Comparison of ENCODE assay signal across 8 mouse cellular contexts in the genomic region with DNA sequence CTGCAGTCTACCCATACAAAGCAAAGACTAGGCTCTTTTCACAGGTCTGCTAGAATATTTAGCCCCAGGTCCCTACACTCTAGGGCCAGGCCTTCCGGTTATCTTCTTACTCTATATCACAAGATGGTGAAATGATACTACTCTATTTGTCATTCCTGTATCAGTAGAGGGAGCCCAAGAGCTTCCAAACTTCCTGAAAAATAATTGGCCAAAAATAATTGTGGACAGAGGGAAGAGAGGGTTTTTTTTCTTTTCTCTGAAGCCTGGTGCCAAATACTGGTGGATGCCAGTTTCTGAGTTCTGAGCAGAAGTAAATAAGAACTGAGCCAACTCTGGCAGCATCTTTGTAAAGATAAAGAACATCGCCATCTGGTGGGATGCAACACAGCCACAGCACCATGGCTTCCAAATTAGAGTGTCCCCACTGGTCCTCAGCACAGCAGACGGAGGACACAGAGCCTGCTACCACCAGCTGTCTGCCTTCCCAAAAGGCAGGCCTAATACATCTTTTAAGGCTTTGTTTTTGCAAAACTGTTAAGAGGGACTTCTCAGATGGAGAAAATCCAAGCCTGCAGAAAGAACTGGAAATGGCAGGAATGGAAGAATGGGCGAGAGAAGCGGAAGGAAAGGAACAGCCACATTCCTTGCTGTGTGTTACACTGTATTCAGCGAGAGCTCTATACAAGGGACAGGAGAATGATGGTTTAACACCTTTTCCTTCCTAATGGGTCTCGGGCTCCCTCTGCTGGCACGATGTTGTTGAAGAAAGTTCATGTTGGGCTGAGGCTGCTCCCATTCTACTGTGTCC.
DNase-seq lines count a peak whose midpoint lies in the region; ATAC-seq lines count a peak whose summit lies in the region.

No protein-coding gene starts in this region.

- H3K36me3 ChIP-seq in midbrain, embryonic 10.5 days, result peaks cover 6% of the 10 kb centered on the region; the same call in 1 of the 2 replicates

- no peaks in the 10 kb centered on the region for H3K27me3 ChIP-seq in midbrain, embryonic 10.5 days (ENCODE audit: low read depth, poor library complexity, severe bottlenecking)

- no peak overlapping the region for H3K4me3 ChIP-seq in midbrain, embryonic 10.5 days

- 40% methylated on average over 8 of the region's 8 CpGs for WGBS in midbrain, embryonic 10.5 days

- no peaks in the 10 kb centered on the region for H3K4me1 ChIP-seq in midbrain, embryonic 10.5 days

- H3K27ac ChIP-seq in midbrain, embryonic 10.5 days (replicated peaks), result no peak overlapping the region; the same call in 1 of the 2 replicates

- H3K9me3 ChIP-seq in midbrain, embryonic 10.5 days (replicated peaks), result no peaks in the 10 kb centered on the region

- DNase-seq in Muller cell, postnatal 12 days (ENCODE audit: inconsistent ontology term), result peak; percentile 86
- peak; percentile 74 for DNase-seq in cerebellum, adult 11-12 months
- DNase-seq in forelimb bud, embryonic 11.5 days (ENCODE audit: low read depth, low spot score), result peak; percentile 72
- DNase-seq in hindlimb bud, embryonic 11.5 days (ENCODE audit: extremely low spot score, low read depth, low spot score), result peak; percentile 61
- DNase-seq in left cerebral cortex, adult 18-20 months (ENCODE audit: low spot score in 2 of 2), result peak; percentile 87 to 90
- peak; percentile 73 for DNase-seq in midbrain, embryonic 10.5 days (ENCODE audit: low spot score)
- DNase-seq in skeletal muscle tissue, adult 2 months (ENCODE audit: low read depth, low spot score), result peak; percentile 14

- ATAC-seq in erythroid progenitor cell, adult 5-6 weeks (replicated peaks; ENCODE audit: low FRiP score, poor library complexity, severe bottlenecking), result no peak

Comparison
In these comparisons a context has a peak if more than half of its experiments do, and no peak if none do; other contexts are left out.
1. DNase-seq: peak in every context shown above with its lines; median percentile 88 in left cerebral cortex, adult 18-20 months; 86 in Muller cell, postnatal 12 days; 74 in cerebellum, adult 11-12 months; 73 in midbrain, embryonic 10.5 days; 72 in forelimb bud, embryonic 11.5 days; 61 in hindlimb bud, embryonic 11.5 days; 14 in skeletal muscle tissue, adult 2 months.